Mouse (Mus musculus): ENCODE measurements around the gene Flywch1.
A peak's percentile ranks its signal among the peaks of the same experiment; 100 is the strongest.
"Not testable (repeated sequence)": the region's sequence is repeated elsewhere in the genome, so short reads cannot be mapped to it uniquely, and the experiment has no call there.

Gene Flywch1

GRCm38 (mm10) chr17:23778447-23778846, 7.0 kb upstream of the Flywch1 start:
- no peak for DNase-seq (ENCODE audit: low read depth)

GRCm38 (mm10) chr17:23777141-23777540, 5.7 kb upstream of the Flywch1 start:
- no peak for DNase-seq (ENCODE audit: low read depth)

- DNase-seq (ENCODE audit: low read depth) = no peak
Measured at GRCm38 (mm10) chr17:23776216-23776615, 4.8 kb upstream of the Flywch1 start.

- DNase-seq (ENCODE audit: low read depth) = peak; percentile 92
Measured at GRCm38 (mm10) chr17:23774090-23774489, 2.7 kb upstream of the Flywch1 start.

- DNase-seq (ENCODE audit: low read depth) = no peak
Measured at GRCm38 (mm10) chr17:23773676-23774075, 2.3 kb upstream of the Flywch1 start.

GRCm38 (mm10) chr17:23772219-23772556, 786 bp upstream of the Flywch1 start:
- DNase-seq (ENCODE audit: low read depth) = not testable (repeated sequence)

GRCm38 (mm10) chr17:23770896-23771283, 512 bp downstream of the Flywch1 start:
- peak; percentile 59 for DNase-seq (ENCODE audit: low read depth)

GRCm38 (mm10) chr17:23770493-23770892, 909 bp downstream of the Flywch1 start:
- DNase-seq (ENCODE audit: low read depth) = no peak

- no peak for DNase-seq (ENCODE audit: low read depth)
Measured at GRCm38 (mm10) chr17:23762976-23763375, 8.4 kb downstream of the Flywch1 start.

- no peak for DNase-seq (ENCODE audit: low read depth)
Measured at GRCm38 (mm10) chr17:23761155-23761554, 10.2 kb downstream of the Flywch1 start.

GRCm38 (mm10) chr17:23760231-23760630, 11.2 kb downstream of the Flywch1 start:
- no peak for DNase-seq (ENCODE audit: low read depth)

GRCm38 (mm10) chr17:23758801-23759200, 12.6 kb downstream of the Flywch1 start:
- no peak for DNase-seq (ENCODE audit: low read depth)

- no peak for DNase-seq (ENCODE audit: low read depth)
Measured at GRCm38 (mm10) chr17:23757581-23757980, 13.8 kb downstream of the Flywch1 start.

- no peak for DNase-seq (ENCODE audit: low read depth)
Measured at GRCm38 (mm10) chr17:23755689-23756088, 15.7 kb downstream of the Flywch1 start.

- DNase-seq (ENCODE audit: low read depth) = no peak
Measured at GRCm38 (mm10) chr17:23749400-23750191, 21.8 kb downstream of the Flywch1 start.

- DNase-seq (ENCODE audit: low read depth) = peak; percentile 92
Measured at GRCm38 (mm10) chr17:23748631-23749391, 22.6 kb downstream of the Flywch1 start.

- peak; percentile 76 for DNase-seq (ENCODE audit: low read depth)
Measured at GRCm38 (mm10) chr17:23748026-23748425, 23.4 kb downstream of the Flywch1 start.

- DNase-seq (ENCODE audit: low read depth) = no peak
Measured at GRCm38 (mm10) chr17:23747471-23747870, 23.9 kb downstream of the Flywch1 start.

- no peak for DNase-seq (ENCODE audit: low read depth)
Measured at GRCm38 (mm10) chr17:23746767-23747166, 24.6 kb downstream of the Flywch1 start.

- peak; percentile 64 for DNase-seq (ENCODE audit: low read depth)
Measured at GRCm38 (mm10) chr17:23746311-23746710, 25.1 kb downstream of the Flywch1 start.

GRCm38 (mm10) chr17:23745301-23746251, 25.8 kb downstream of the Flywch1 start, which contains the start of gene Kremen2:
Gene Kremen2 (minus strand): TSS chr17:23745833.
- DNase-seq (ENCODE audit: low read depth) = peak; percentile 58

- DNase-seq (ENCODE audit: low read depth) = peak; percentile 21
Measured at GRCm38 (mm10) chr17:23744651-23745050, 26.8 kb downstream of the Flywch1 start.

Data from induced T-regulatory cell, adult 2 months (primary cell).